Mouse (Mus musculus) G1E (cell line): ENCODE results near the gene Sox5.

Experiments
- CTCF ChIP-seq: IDR thresholded peaks from 2 replicates; pipeline ENCODE4 v1.5.1; 2012; ENCODE audit warnings: low read depth, low read length, inconsistent platforms, mixed read lengths
- TAL1 ChIP-seq: conservative IDR thresholded peaks from 2 replicates; pipeline ENCODE4 v1.6.1; 2012; ENCODE audit warnings: low read depth, low read length, inconsistent platforms, mixed read lengths

GRCm38 (mm10) chr6:143904693-143905031 lies 877.1 kb downstream of the Sox5 start:
- TF ChIP-seq CTCF (no peak), TAL1 (no peak)
